Mouse (Mus musculus) MEL (cell line): ENCODE measurements around the gene Lgi2. TPM values are rescaled to one million over a fixed set of nuclear protein-coding genes. Genes with fewer than 3 reads are reported as not detected.

Experiments used
- DNase-seq: peaks from one replicate; pipeline ENCODE4 v3.0.0; 2011; ENCODE audit warnings: low read depth, low spot score
- H3K27ac ChIP-seq: 2 replicates; pipeline ENCODE4 v1.5.1; 2012; ENCODE audit warnings: low read depth, mild to moderate bottlenecking, control low read depth, low read length, moderate library complexity; ENCODE audit not compliant: control insufficient read depth
- H3K27me3 ChIP-seq, 2 experiments: fragments of 150-350 bp in 1 of 2; sonication (generic) in 1 of 2; 2 replicates each; pipeline ENCODE4 v1.6.1; 2012; ENCODE audit warnings: low read length in 2 of 2, mild to moderate bottlenecking in 2 of 2, improper control_type of control experiment in 1 of 2, moderate library complexity in 1 of 2; ENCODE audit not compliant: insufficient read depth in 2 of 2, control insufficient read depth in 1 of 2
- H3K36me3 ChIP-seq, 2 experiments: 2 replicates each; pipeline ENCODE4 v1.6.1; 2012 to 2014; ENCODE audit warnings: low read length in 2 of 2, improper control_type of control experiment in 1 of 2, inconsistent platforms in 1 of 2, mild to moderate bottlenecking in 1 of 2; ENCODE audit not compliant: insufficient read depth in 2 of 2, control insufficient read depth in 1 of 2
- H3K4me1 ChIP-seq, 2 experiments: fragments of 150-350 bp in 1 of 2; sonication (generic) in 1 of 2; 2 replicates each; pipeline ENCODE4 v1.6.1; 2012; ENCODE audit warnings: low read length in 2 of 2, improper control_type of control experiment in 1 of 2, mild to moderate bottlenecking in 1 of 2; ENCODE audit not compliant: insufficient read depth in 2 of 2, control insufficient read depth in 1 of 2
- H3K4me3 ChIP-seq, 2 experiments: fragments of 150-350 bp in 1 of 2; sonication (generic) in 1 of 2; 2 replicates each; pipeline ENCODE4 v1.5.1; 2012; ENCODE audit warnings: low read depth in 2 of 2, low read length in 2 of 2, mild to moderate bottlenecking in 2 of 2, moderate library complexity in 2 of 2, control low read depth in 1 of 2, improper control_type of control experiment in 1 of 2; ENCODE audit not compliant: control insufficient read depth in 1 of 2, insufficient read depth in 1 of 2
- H3K79me2 ChIP-seq: 2 replicates; pipeline ENCODE4 v1.6.1; 2012; ENCODE audit warnings: mild to moderate bottlenecking, low read length, moderate library complexity; ENCODE audit not compliant: control insufficient read depth, poor library complexity, insufficient read depth
- H3K9ac ChIP-seq: 2 replicates; pipeline ENCODE4 v1.6.1; 2012; ENCODE audit warnings: low read depth, mild to moderate bottlenecking, control low read depth, low read length, moderate library complexity; ENCODE audit not compliant: control insufficient read depth, poor library complexity, severe bottlenecking
- H3K9me3 ChIP-seq: fragments of 150-350 bp; sonication (generic); replicated peaks from 2 replicates; pipeline ENCODE4 v1.6.1; 2012; ENCODE audit warnings: mild to moderate bottlenecking, low read length, improper control_type of control experiment, moderate library complexity; ENCODE audit not compliant: insufficient read depth
- BHLHE40 ChIP-seq: IDR thresholded peaks from 2 replicates; pipeline ENCODE4 v1.6.1; 2012; ENCODE audit warnings: low read depth, mild to moderate bottlenecking, inconsistent platforms, low read length, improper control_type of control experiment, borderline replicate concordance
- CHD1 ChIP-seq: IDR thresholded peaks from 2 replicates; pipeline ENCODE4 v1.6.1; 2012; ENCODE audit warnings: low read depth, mild to moderate bottlenecking, inconsistent platforms, low read length, improper control_type of control experiment
- CHD2 ChIP-seq: IDR thresholded peaks from 2 replicates; pipeline ENCODE4 v1.6.1; 2011; ENCODE audit warnings: low read length, improper control_type of control experiment
- CTCF ChIP-seq, 3 experiments: IDR thresholded peaks in 2 of 3; conservative IDR thresholded peaks in 1 of 3; 2 replicates each; pipeline ENCODE4 v1.5.1; 2011 to 2012; ENCODE audit warnings: low read length in 3 of 3, low read depth in 2 of 3, mild to moderate bottlenecking in 2 of 3, improper control_type of control experiment in 1 of 3, inconsistent platforms in 1 of 3, mixed read lengths in 1 of 3, moderate library complexity in 1 of 3; ENCODE audit not compliant: control insufficient read depth in 1 of 3, insufficient read depth in 1 of 3, poor library complexity in 1 of 3, severe bottlenecking in 1 of 3
- E2F4 ChIP-seq: IDR thresholded peaks from 2 replicates; pipeline ENCODE4 v1.6.1; 2011; ENCODE audit warnings: low read depth, low read length, improper control_type of control experiment, borderline replicate concordance
- ELF1 ChIP-seq: IDR thresholded peaks from 2 replicates; pipeline ENCODE4 v1.6.1; 2014; ENCODE audit warnings: low read depth, mild to moderate bottlenecking, inconsistent platforms, low read length, improper control_type of control experiment, moderate library complexity
- ETS1 ChIP-seq: IDR thresholded peaks from 2 replicates; pipeline ENCODE4 v1.6.1; 2012; ENCODE audit warnings: low read depth, mild to moderate bottlenecking, inconsistent platforms, low read length, improper control_type of control experiment, moderate library complexity
- GABPA ChIP-seq: IDR thresholded peaks from 2 replicates; pipeline ENCODE4 v1.6.1; 2012; ENCODE audit warnings: low read depth, mild to moderate bottlenecking, inconsistent platforms, low read length, improper control_type of control experiment, moderate library complexity
- GATA1 ChIP-seq: IDR thresholded peaks from 2 replicates; pipeline ENCODE4 v1.6.1; 2011; ENCODE audit warnings: low read depth, low read length, improper control_type of control experiment
- HCFC1 ChIP-seq: IDR thresholded peaks from 2 replicates; pipeline ENCODE4 v1.6.1; 2012; ENCODE audit warnings: low read depth, mild to moderate bottlenecking, inconsistent platforms, low read length, improper control_type of control experiment, moderate library complexity
- JUND ChIP-seq: IDR thresholded peaks from 2 replicates; pipeline ENCODE4 v1.6.1; 2011; ENCODE audit warnings: low read depth, mild to moderate bottlenecking, improper control_type of control experiment, low read length
- KAT2A ChIP-seq: conservative IDR thresholded peaks from 2 replicates; pipeline ENCODE4 v1.6.1; 2012; ENCODE audit warnings: low read depth, low read length, improper control_type of control experiment, inconsistent platforms
- MAX ChIP-seq: IDR thresholded peaks from 2 replicates; pipeline ENCODE4 v1.6.1; 2011; ENCODE audit warnings: low read length, improper control_type of control experiment
- MEF2A ChIP-seq: IDR thresholded peaks from 2 replicates; pipeline ENCODE4 v1.6.1; 2014; ENCODE audit warnings: low read depth, mild to moderate bottlenecking, inconsistent platforms, low read length, improper control_type of control experiment; ENCODE audit not compliant: poor library complexity, insufficient replicate concordance, severe bottlenecking; ENCODE audit errors: extremely low read depth
- MXI1 ChIP-seq: IDR thresholded peaks from 2 replicates; pipeline ENCODE4 v1.6.1; 2011; ENCODE audit warnings: mild to moderate bottlenecking, low read depth, low read length, improper control_type of control experiment
- MYB ChIP-seq: IDR thresholded peaks from 2 replicates; pipeline ENCODE4 v1.6.1; 2011; ENCODE audit warnings: mild to moderate bottlenecking, low read depth, low read length, improper control_type of control experiment
- MYC ChIP-seq: IDR thresholded peaks from 2 replicates; pipeline ENCODE4 v1.6.1; 2011; ENCODE audit warnings: low read depth, mild to moderate bottlenecking, low read length, improper control_type of control experiment, moderate library complexity
- NRF1 ChIP-seq: IDR thresholded peaks from 2 replicates; pipeline ENCODE4 v1.6.1; 2014; ENCODE audit warnings: low read depth, mild to moderate bottlenecking, inconsistent platforms, low read length, improper control_type of control experiment, moderate library complexity; ENCODE audit not compliant: poor library complexity, insufficient read depth, severe bottlenecking
- POLR2A ChIP-seq, 2 experiments: IDR thresholded peaks; 2 replicates each; pipeline ENCODE4 v1.6.1; 2011 to 2012; ENCODE audit warnings: low read length in 2 of 2, mild to moderate bottlenecking in 2 of 2, control low read depth in 1 of 2, improper control_type of control experiment in 1 of 2, low read depth in 1 of 2, moderate library complexity in 1 of 2; ENCODE audit not compliant: control insufficient read depth in 1 of 2, insufficient read depth in 1 of 2, poor library complexity in 1 of 2
- RAD21 ChIP-seq: IDR thresholded peaks from 2 replicates; pipeline ENCODE4 v1.6.1; 2011; ENCODE audit warnings: mild to moderate bottlenecking, low read depth, low read length, improper control_type of control experiment
- RCOR1 ChIP-seq: IDR thresholded peaks from 2 replicates; pipeline ENCODE4 v1.6.1; 2012; ENCODE audit warnings: low read depth, mild to moderate bottlenecking, inconsistent platforms, low read length, improper control_type of control experiment
- SIN3A ChIP-seq: IDR thresholded peaks from 2 replicates; pipeline ENCODE4 v1.6.1; 2012; ENCODE audit warnings: low read length, improper control_type of control experiment, inconsistent platforms
- SMC3 ChIP-seq: IDR thresholded peaks from 2 replicates; pipeline ENCODE4 v1.6.1; 2011; ENCODE audit warnings: low read depth, low read length, improper control_type of control experiment
- TAL1 ChIP-seq: IDR thresholded peaks from 2 replicates; pipeline ENCODE4 v1.6.1; 2012; ENCODE audit warnings: mild to moderate bottlenecking, inconsistent platforms, low read length, moderate library complexity, mixed read lengths
- USF1 ChIP-seq: IDR thresholded peaks from 2 replicates; pipeline ENCODE4 v1.6.1; 2014; ENCODE audit warnings: low read depth, mild to moderate bottlenecking, inconsistent platforms, low read length, improper control_type of control experiment, moderate library complexity
- USF2 ChIP-seq, 2 experiments: IDR thresholded peaks; 2 replicates each; pipeline ENCODE4 v1.6.1; 2011 to 2012; ENCODE audit warnings: improper control_type of control experiment in 2 of 2, low read length in 2 of 2, borderline replicate concordance in 1 of 2, inconsistent platforms in 1 of 2, low read depth in 1 of 2, mild to moderate bottlenecking in 1 of 2; ENCODE audit not compliant: insufficient read depth in 1 of 2
- ZC3H11A ChIP-seq: IDR thresholded peaks from 2 replicates; pipeline ENCODE4 v1.6.1; 2012; ENCODE audit warnings: low read depth, mild to moderate bottlenecking, inconsistent platforms, low read length, improper control_type of control experiment
- ZKSCAN1 ChIP-seq: IDR thresholded peaks from 2 replicates; pipeline ENCODE4 v1.6.1; 2012; ENCODE audit warnings: low read depth, mild to moderate bottlenecking, inconsistent platforms, low read length, improper control_type of control experiment, moderate library complexity
- ZMIZ1 ChIP-seq: IDR thresholded peaks from 2 replicates; pipeline ENCODE4 v1.6.1; 2012; ENCODE audit warnings: low read depth, mild to moderate bottlenecking, inconsistent platforms, low read length, improper control_type of control experiment, moderate library complexity
- polyA plus RNA-seq, 2 experiments: library from polyadenylated mRNA; stranded (reverse) in 1 of 2; unstranded in 1 of 2; fragments of >175 nt in 1 of 2; fragments of >200 nt in 1 of 2; gene quantifications; 2 replicates each; pipeline versions ENCODE4 v1.2.1 to v1.2.4; 2012; ENCODE audit warnings: low replicate concordance in 2 of 2, low read depth in 1 of 2; ENCODE audit not compliant: insufficient read length in 2 of 2, insufficient read depth in 1 of 2, missing spikeins in 1 of 2
- total RNA-seq: library from RNA; depleted of rRNA; stranded (reverse); fragments of 300-350 nt; gene quantifications from 2 replicates; pipeline ENCODE4 v1.2.3, GENCODE M21; 2012

Gene Lgi2
- total and polyA plus RNA-seq, 3 experiments = not detected

DNA sequence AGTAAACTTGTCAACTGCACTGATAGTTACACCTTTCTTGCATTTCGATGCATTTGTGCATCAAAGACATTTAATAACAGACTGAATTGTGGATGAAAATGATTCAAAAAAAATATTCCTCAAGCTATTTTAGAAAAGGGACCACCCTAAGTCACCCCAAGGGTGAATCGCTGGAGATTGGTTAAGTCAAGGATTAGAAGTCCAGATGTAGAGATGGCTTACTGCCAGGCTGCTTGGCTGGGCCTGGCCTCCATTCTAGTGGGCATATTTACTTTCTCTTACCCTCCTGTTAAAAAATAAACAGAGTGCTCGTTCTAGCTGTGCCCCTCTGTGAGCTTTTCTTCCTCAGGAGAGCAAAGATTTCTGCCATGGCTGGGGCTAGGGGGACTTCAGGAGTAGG lies 26.1 kb downstream of the Lgi2 start (continued):
- TF ChIP-seq RAD21 (no peak), CHD2 (no peak), GATA1 (no peak)

DNA sequence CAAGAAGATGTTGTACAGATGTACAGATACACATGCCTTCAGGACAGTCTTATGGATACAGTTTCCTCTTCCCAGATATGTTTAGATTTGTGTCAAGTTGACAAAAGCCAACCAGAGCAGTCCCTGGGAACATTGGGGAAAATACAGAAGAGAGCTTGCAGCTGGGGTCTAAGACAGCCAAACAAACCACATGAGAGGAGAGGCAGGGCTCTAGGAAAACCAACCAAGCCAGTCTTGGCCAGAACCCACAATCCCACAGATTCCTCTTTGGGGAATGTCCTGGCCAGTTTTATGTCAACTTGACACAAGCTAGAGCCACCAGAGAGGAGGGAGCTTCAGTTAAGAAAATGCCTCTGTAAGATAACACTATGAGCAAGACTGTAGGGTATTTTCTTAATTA lies 26.8 kb downstream of the Lgi2 start:
- Histone ChIP-seq H3K4me3 (no peak overlapping the region), H3K27me3 (no peaks in the 10 kb centered on the region), H3K27ac (no peak overlapping the region), H3K36me3 (no peaks in the 10 kb centered on the region), H3K9ac (no peak overlapping the region), H3K79me2 (no peaks in the 10 kb centered on the region), H3K4me1 (no peaks in the 10 kb centered on the region), H3K9me3 (no peaks in the 10 kb centered on the region)
- no peak for DNase-seq
- TF ChIP-seq RAD21 (no peak), KAT2A (no peak), MEF2A (no peak), CHD2 (no peak), CHD1 (no peak), CTCF (IDR thresholded peaks at IDR 0.05 in 2 of 3, conservative IDR thresholded peaks at IDR 0.05 in 1 of 3; ENCODE audit: control insufficient read depth in 1 of 3, insufficient read depth in 1 of 3, low read depth in 2 of 3, low read length in 3 of 3, poor library complexity in 1 of 3, severe bottlenecking in 1 of 3) (no peak), POLR2A (IDR thresholded peaks at IDR 0.05; ENCODE audit: control insufficient read depth in 1 of 2, insufficient read depth in 1 of 2, low read depth in 1 of 2, low read length in 2 of 2, poor library complexity in 1 of 2) (no peak), MYB (no peak), RCOR1 (no peak), E2F4 (no peak), BHLHE40 (no peak), NRF1 (no peak), TAL1 (no peak), ZKSCAN1 (no peak), ETS1 (no peak), MXI1 (no peak), USF1 (no peak), MYC (no peak)

DNA sequence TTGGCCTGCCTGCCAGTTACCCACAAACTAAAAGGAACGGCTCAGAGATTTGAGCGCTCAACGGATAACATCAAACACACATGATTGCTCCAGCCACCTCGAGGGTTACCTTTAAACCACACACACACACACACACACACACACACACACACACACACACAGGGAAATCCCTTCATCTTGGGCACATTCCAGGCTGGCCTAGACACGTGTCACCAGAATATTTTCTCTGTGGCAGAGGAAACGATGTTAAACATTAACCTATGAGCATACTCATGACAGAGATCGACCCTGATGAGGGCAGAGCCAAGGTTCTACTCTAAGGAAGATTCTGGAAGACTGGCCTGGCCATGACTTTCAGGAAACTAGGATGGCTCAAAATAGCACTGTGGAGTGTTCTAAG lies 29.2 kb downstream of the Lgi2 start:
- Histone ChIP-seq H3K27me3 (no peaks in the 10 kb centered on the region), H3K79me2 (no peaks in the 10 kb centered on the region), H3K4me1 (no peaks in the 10 kb centered on the region), H3K9ac (no peak overlapping the region), H3K27ac (no peak overlapping the region), H3K36me3 (no peaks in the 10 kb centered on the region), H3K9me3 (no peaks in the 10 kb centered on the region), H3K4me3 (no peak overlapping the region)
- DNase-seq = no peak
- TF ChIP-seq MAX = no peak
- no peak for TF ChIP-seq ZMIZ1
- no peak for TF ChIP-seq ELF1
- TF ChIP-seq SMC3 = no peak
- no peak for TF ChIP-seq ETS1
- TF ChIP-seq POLR2A (IDR thresholded peaks at IDR 0.05; ENCODE audit: control insufficient read depth in 1 of 2, insufficient read depth in 1 of 2, low read depth in 1 of 2, low read length in 2 of 2, poor library complexity in 1 of 2) = no peak
- TF ChIP-seq MXI1 = no peak
- TF ChIP-seq USF2 (IDR thresholded peaks at IDR 0.05; ENCODE audit: borderline replicate concordance in 1 of 2, insufficient read depth in 1 of 2, low read depth in 1 of 2, low read length in 2 of 2) = no peak
- no peak for TF ChIP-seq ZC3H11A
- no peak for TF ChIP-seq JUND
- TF ChIP-seq USF1 = no peak
- TF ChIP-seq GATA1 = no peak
- TF ChIP-seq HCFC1 = no peak
- no peak for TF ChIP-seq GABPA
- no peak for TF ChIP-seq ZKSCAN1
- no peak for TF ChIP-seq MYB
- TF ChIP-seq SIN3A = no peak
- TF ChIP-seq E2F4 = no peak
